Mouse (Mus musculus) bone marrow macrophage, adult 2 months (primary cell): Measurements from ENCODE around the gene Olfr1377. TPM values are rescaled to one million over a fixed set of nuclear protein-coding genes. Genes with fewer than 3 reads are reported as not detected.
"Not testable (repeated sequence)": the region's sequence is repeated elsewhere in the genome, so short reads cannot be mapped to it uniquely, and the experiment has no call there.

ENCODE experiments used
- H3K27ac ChIP-seq: 2 replicates; pipeline ENCODE4 v1.5.1; 2012; ENCODE audit warnings: low read depth, low read length; ENCODE audit not compliant: insufficient read depth
- H3K4me1 ChIP-seq: 2 replicates; pipeline ENCODE4 v1.6.1; 2012; ENCODE audit warnings: low read length; ENCODE audit not compliant: control insufficient read depth, insufficient read depth
- H3K4me3 ChIP-seq: 2 replicates; pipeline ENCODE4 v1.5.1; 2012; ENCODE audit warnings: mild to moderate bottlenecking, low read length, moderate library complexity; ENCODE audit not compliant: insufficient read depth
- CTCF ChIP-seq: IDR thresholded peaks from 2 replicates; pipeline ENCODE4 v1.5.1; 2012; ENCODE audit warnings: low read depth, mild to moderate bottlenecking, low read length, moderate library complexity
- POLR2A ChIP-seq: IDR thresholded peaks from 2 replicates; pipeline ENCODE4 v1.6.1; 2012; ENCODE audit warnings: mild to moderate bottlenecking, low read depth, low read length, borderline replicate concordance
- polyA plus RNA-seq: library from polyadenylated mRNA; stranded (reverse); fragments of >200 nt; gene quantifications from 2 replicates; pipeline ENCODE4 v1.2.4, GENCODE M21; 2012; ENCODE audit not compliant: missing spikeins, insufficient read depth, insufficient read length

Olfr1377 gene
- polyA plus RNA-seq, 1 experiment, result not detected

GRCm38 (mm10) chr11:51003296-51003695 lies 21.5 kb downstream of the Olfr1377 start, which contains the start of gene Olfr51:
Gene Olfr51, plus strand, starts transcription at chr11:51003596.
- no peak for TF ChIP-seq POLR2A
- no peak for TF ChIP-seq CTCF
- no peak within 1 kb of the TSS for H3K4me3 ChIP-seq

GRCm38 (mm10) chr11:51011821-51012220 lies 30.1 kb downstream of the Olfr1377 start:
- no peaks in the 10 kb centered on the region for H3K4me1 ChIP-seq
- no peak for TF ChIP-seq POLR2A
- no peak for TF ChIP-seq CTCF
- no peak overlapping the region for H3K27ac ChIP-seq
- H3K4me3 ChIP-seq, result no peak overlapping the region

More at GRCm38 (mm10) chr11:51003296-51003695, 21.5 kb downstream of the Olfr1377 start, which contains the start of gene Olfr51:
- Histone ChIP-seq H3K4me1 (no peaks in the 10 kb centered on the region), H3K27ac (no peak within 1 kb of the TSS)

- TF ChIP-seq POLR2A (no peak), CTCF (no peak)
- Histone ChIP-seq H3K4me1 (no peaks in the 10 kb centered on the region), H3K4me3 (no peak within 1 kb of the TSS), H3K27ac (no peak within 1 kb of the TSS)
These were observed 32.2 kb downstream of the Olfr1377 start, which contains the start of gene Olfr54 for GRCm38 (mm10) chr11:51013936-51014335. Gene Olfr54, plus strand, starts transcription at chr11:51014236.

GRCm38 (mm10) chr11:51016341-51016740 lies 34.6 kb downstream of the Olfr1377 start:
- Histone ChIP-seq H3K4me1 (no peaks in the 10 kb centered on the region), H3K27ac (no peak overlapping the region), H3K4me3 (no peak overlapping the region)
- no peak for TF ChIP-seq POLR2A
- no peak for TF ChIP-seq CTCF

GRCm38 (mm10) chr11:51026811-51027210 lies 45.0 kb downstream of the Olfr1377 start:
- H3K4me3 ChIP-seq, result not testable (repeated sequence)

GRCm38 (mm10) chr11:51029381-51029780 lies 47.6 kb downstream of the Olfr1377 start:
- H3K4me3 ChIP-seq, H3K27ac ChIP-seq: not testable (repeated sequence)

More at GRCm38 (mm10) chr11:51026811-51027210, 45.0 kb downstream of the Olfr1377 start:
- H3K4me1 ChIP-seq, H3K27ac ChIP-seq: not testable (repeated sequence)

GRCm38 (mm10) chr11:51030225-51030624 lies 48.5 kb downstream of the Olfr1377 start:
- Histone ChIP-seq H3K4me1 (no peaks in the 10 kb centered on the region), H3K4me3 (no peak overlapping the region), H3K27ac (no peak overlapping the region)
- no peak for TF ChIP-seq CTCF
- TF ChIP-seq POLR2A, result no peak

More at GRCm38 (mm10) chr11:51029381-51029780, 47.6 kb downstream of the Olfr1377 start:
- H3K4me1 ChIP-seq, result not testable (repeated sequence)

- Histone ChIP-seq H3K4me1 (no peaks in the 10 kb centered on the region), H3K4me3 (no peak overlapping the region), H3K27ac (no peak overlapping the region)
- TF ChIP-seq POLR2A, result no peak
- TF ChIP-seq CTCF, result no peak
These were observed 51.1 kb downstream of the Olfr1377 start for GRCm38 (mm10) chr11:51032851-51033250.

- not testable (repeated sequence) for H3K4me3 ChIP-seq, H3K4me1 ChIP-seq, H3K27ac ChIP-seq
These were observed 52.4 kb downstream of the Olfr1377 start for GRCm38 (mm10) chr11:51034141-51034540.

GRCm38 (mm10) chr11:51035951-51036350 lies 54.2 kb downstream of the Olfr1377 start:
- TF ChIP-seq POLR2A, result no peak
- TF ChIP-seq CTCF, result no peak
- H3K27ac ChIP-seq, result no peak overlapping the region
- H3K4me1 ChIP-seq, result no peaks in the 10 kb centered on the region
- H3K4me3 ChIP-seq, result no peak overlapping the region

Other genes with a start within 250 kb of the Olfr1377 start
- 0.82 and 0.89 TPM in 2 replicates for gene Zfp354c, start 154.2 kb upstream of the Olfr1377 start, polyA plus RNA-seq
- gene Zfp879, start 140.4 kb upstream of the Olfr1377 start, polyA plus RNA-seq, result not detected in 2 replicates
- not detected in 2 replicates for gene Grm6, start 131.3 kb upstream of the Olfr1377 start, polyA plus RNA-seq
- gene Zfp454, start 94.3 kb upstream of the Olfr1377 start, polyA plus RNA-seq, result not detected in 2 replicates
- 0.80 and 2.0 TPM in 2 replicates for gene Zfp2, start 65.8 kb upstream of the Olfr1377 start, polyA plus RNA-seq
- not detected in 2 replicates for gene Zfp354b, start 50.3 kb upstream of the Olfr1377 start, polyA plus RNA-seq
- not detected in 2 replicates for gene 4933414I15Rik, start 38.2 kb upstream of the Olfr1377 start, polyA plus RNA-seq
- gene Prop1, start 28.2 kb upstream of the Olfr1377 start, polyA plus RNA-seq, result not detected in 2 replicates
- gene Olfr1378, start 15.4 kb upstream of the Olfr1377 start, polyA plus RNA-seq, result not detected in 2 replicates
- not detected in 2 replicates for gene Olfr51, start 21.6 kb downstream of the Olfr1377 start, polyA plus RNA-seq
- not detected in 2 replicates for gene Olfr54, start 32.3 kb downstream of the Olfr1377 start, polyA plus RNA-seq
- not detected in 2 replicates for gene Olfr1375, start 66.1 kb downstream of the Olfr1377 start, polyA plus RNA-seq
- gene Zfp354a, start 77.3 kb downstream of the Olfr1377 start, polyA plus RNA-seq, result not detected in 2 replicates
- not detected in 2 replicates for gene Gm12569, start 238.5 kb downstream of the Olfr1377 start, polyA plus RNA-seq